Mouse (Mus musculus) hindbrain, embryonic 14.5 days (tissue): ENCODE measurements around the gene F8. TPM values are rescaled to one million over a fixed set of nuclear protein-coding genes. Genes with fewer than 3 reads are reported as not detected.
"Not testable (repeated sequence)": the region's sequence is repeated elsewhere in the genome, so short reads cannot be mapped to it uniquely, and the experiment has no call there.

ENCODE experiments used
- ATAC-seq: fragments of 200-750 bp; cut with Nextera tagmentation; 2 replicates; pipeline ENCODE4 v1.8.0; 2017; ENCODE audit warnings: moderate number of reproducible peaks, mild to moderate bottlenecking, moderate TSS enrichment, moderate library complexity; ENCODE audit not compliant: low FRiP score
- DNase-seq: peaks from one replicate; pipeline ENCODE4 v3.0.0-alpha.2; 2015; ENCODE audit warnings: low spot score
- H3K27ac ChIP-seq: fragments of 300-500 bp; sonication (generic); 2 replicates; pipeline ENCODE4 v1.5.1; 2014; ENCODE audit warnings: mild to moderate bottlenecking, moderate library complexity
- H3K27me3 ChIP-seq: fragments of 300-500 bp; sonication (generic); 2 replicates; pipeline ENCODE4 v1.6.1; 2014; ENCODE audit warnings: mild to moderate bottlenecking, low read length, mixed read lengths; ENCODE audit not compliant: control insufficient read depth, insufficient read depth
- H3K36me3 ChIP-seq: fragments of 300-500 bp; sonication (generic); replicated peaks from 2 replicates; pipeline ENCODE4 v1.6.1; 2014; ENCODE audit not compliant: control insufficient read depth, insufficient read depth
- H3K4me1 ChIP-seq: fragments of 300-500 bp; sonication (generic); replicated peaks from 2 replicates; pipeline ENCODE4 v1.6.1; 2014; ENCODE audit warnings: antibody characterized with exemption, low read length, mixed read lengths; ENCODE audit not compliant: control insufficient read depth, insufficient read depth
- H3K4me2 ChIP-seq: fragments of 300-500 bp; sonication (generic); replicated peaks from 2 replicates; pipeline ENCODE4 v1.6.1; 2014; ENCODE audit warnings: mild to moderate bottlenecking, moderate library complexity
- H3K4me3 ChIP-seq: fragments of 300-500 bp; sonication (generic); replicated peaks from 2 replicates; pipeline ENCODE4 v1.5.1; 2014; ENCODE audit warnings: mild to moderate bottlenecking, low read length
- H3K9ac ChIP-seq: fragments of 300-500 bp; sonication (generic); 2 replicates; pipeline ENCODE4 v1.6.1; 2014
- H3K9me3 ChIP-seq: fragments of 300-500 bp; sonication (generic); 2 replicates; pipeline ENCODE4 v1.6.1; 2016; ENCODE audit warnings: low read length; ENCODE audit not compliant: control insufficient read depth
- WGBS: fragments of 180-500 bp; shearing (Covaris S2); extraction: QIAGEN DNeasy Blood & Tissue Kit; methylation state at CpG from one replicate; pipeline ENCODE4 v1.1.7; 2014; 5-methylcytosine and 5-hydroxymethylcytosine counted together
- polyA plus RNA-seq: library from polyadenylated mRNA; unstranded; fragments of >200 nt; fragmentation: Nextera tagmentation; extraction: Ambion mirVana; gene quantifications from 2 replicates; pipeline ENCODE4 v1.2.1, GENCODE M21; 2014

Gene F8
- polyA plus RNA-seq, 1 experiment from 2014 or later, result 2.4 TPM

- 80% methylated on average over 2 of the region's 2 CpGs for WGBS
- DNase-seq, result no peak
- no peak for ATAC-seq
- no peak overlapping the region for H3K27ac ChIP-seq
- no peak overlapping the region for H3K4me2 ChIP-seq
- no peaks in the 10 kb centered on the region for H3K9me3 ChIP-seq
- no peak overlapping the region for H3K4me3 ChIP-seq
- H3K27me3 ChIP-seq, result no peaks in the 10 kb centered on the region
- H3K4me1 ChIP-seq, result no peaks in the 10 kb centered on the region
- no peaks in the 10 kb centered on the region for H3K36me3 ChIP-seq
- H3K9ac ChIP-seq, result no peak overlapping the region
Observed at GRCm38 (mm10) chrX:75150304-75150703, 232.1 kb downstream of the F8 start.

GRCm38 (mm10) chrX:75148414-75148813 lies 234.0 kb downstream of the F8 start:
- ATAC-seq (no peak), DNase-seq (no peak)
- no peak overlapping the region for H3K4me3 ChIP-seq
- H3K27ac ChIP-seq, result no peak overlapping the region
- H3K36me3 ChIP-seq, result no peaks in the 10 kb centered on the region
- no peaks in the 10 kb centered on the region for H3K27me3 ChIP-seq
- 86% methylated on average over 4 of the region's 4 CpGs for WGBS
- H3K9ac ChIP-seq, result no peak overlapping the region
- H3K4me2 ChIP-seq, result no peak overlapping the region
- H3K9me3 ChIP-seq, result no peaks in the 10 kb centered on the region
- no peaks in the 10 kb centered on the region for H3K4me1 ChIP-seq

GRCm38 (mm10) chrX:75143124-75143555 lies 239.3 kb downstream of the F8 start:
- not testable (repeated sequence) for H3K27ac ChIP-seq, DNase-seq, H3K4me1 ChIP-seq, H3K36me3 ChIP-seq, H3K9me3 ChIP-seq, H3K27me3 ChIP-seq
- peak overlapping the region; percentile 46; the same call in 1 of the 2 replicates for H3K9ac ChIP-seq
- H3K4me2 ChIP-seq, result peak overlapping the region; percentile 55
- peak overlapping the region; percentile 31 for H3K4me3 ChIP-seq
- 30% methylated on average over 21 of the region's 42 CpGs for WGBS
- ATAC-seq, result peak; percentile 31; the same call in 1 of the 2 replicates

- DNase-seq, result no peak
- Histone ChIP-seq H3K4me3 (no peak overlapping the region), H3K9me3 (no peaks in the 10 kb centered on the region), H3K4me2 (no peak overlapping the region), H3K9ac (no peak overlapping the region), H3K27me3 (no peaks in the 10 kb centered on the region), H3K4me1 (no peaks in the 10 kb centered on the region), H3K27ac (no peak overlapping the region), H3K36me3 (no peaks in the 10 kb centered on the region)
- no peak for ATAC-seq
- WGBS, result 87% methylated on average over 2 of the region's 2 CpGs
Observed at GRCm38 (mm10) chrX:75138182-75138581, 244.2 kb downstream of the F8 start.

GRCm38 (mm10) chrX:75137729-75138128 lies 244.7 kb downstream of the F8 start:
- no peak overlapping the region for H3K9ac ChIP-seq
- H3K9me3 ChIP-seq, result no peaks in the 10 kb centered on the region
- no peaks in the 10 kb centered on the region for H3K27me3 ChIP-seq
- no peak for ATAC-seq
- H3K4me2 ChIP-seq, result no peak overlapping the region
- WGBS, result 83% methylated on average over 2 of the region's 2 CpGs
- no peak overlapping the region for H3K4me3 ChIP-seq
- no peak overlapping the region for H3K27ac ChIP-seq
- no peaks in the 10 kb centered on the region for H3K36me3 ChIP-seq
- no peaks in the 10 kb centered on the region for H3K4me1 ChIP-seq
- no peak for DNase-seq

- no peak overlapping the region for H3K4me3 ChIP-seq
- H3K4me1 ChIP-seq, result no peaks in the 10 kb centered on the region
- no peaks in the 10 kb centered on the region for H3K9me3 ChIP-seq
- ATAC-seq, result no peak
- no peak overlapping the region for H3K4me2 ChIP-seq
- H3K9ac ChIP-seq, result no peak overlapping the region
- no peaks in the 10 kb centered on the region for H3K36me3 ChIP-seq
- no peak overlapping the region for H3K27ac ChIP-seq
- no peaks in the 10 kb centered on the region for H3K27me3 ChIP-seq
- no peak for DNase-seq
Observed at GRCm38 (mm10) chrX:75136938-75137337, 245.5 kb downstream of the F8 start.

GRCm38 (mm10) chrX:75130467-75131160 lies 251.8 kb downstream of the F8 start, which contains the start of gene Mpp1:
Gene Mpp1 (minus strand): TSS chrX:75131016.
- WGBS, result 12% methylated on average over 36 of the region's 36 CpGs

GRCm38 (mm10) chrX:75129474-75129873 lies 252.9 kb downstream of the F8 start:
- H3K4me3 ChIP-seq, result no peak overlapping the region
- H3K27ac ChIP-seq, result no peak overlapping the region
- H3K36me3 ChIP-seq, result no peaks in the 10 kb centered on the region
- no peaks in the 10 kb centered on the region for H3K9me3 ChIP-seq
- DNase-seq, result no peak
- no peak overlapping the region; the same call in 1 of the 2 replicates for H3K4me2 ChIP-seq
- WGBS, result 76% methylated on average over 2 of the region's 2 CpGs
- H3K27me3 ChIP-seq, result no peaks in the 10 kb centered on the region
- H3K4me1 ChIP-seq, result no peaks in the 10 kb centered on the region
- no peak for ATAC-seq
- no peak overlapping the region for H3K9ac ChIP-seq

More at GRCm38 (mm10) chrX:75130467-75131160, 251.8 kb downstream of the F8 start, which contains the start of gene Mpp1:
- Histone ChIP-seq H3K4me1 (no peaks in the 10 kb centered on the region), H3K9me3 (no peaks in the 10 kb centered on the region), H3K4me3 (peak within 1 kb of the TSS; percentile 48), H3K27me3 (no peaks in the 10 kb centered on the region), H3K4me2 (peak within 1 kb of the TSS; percentile 60), H3K9ac (peak within 1 kb of the TSS; percentile 62), H3K27ac (peak within 1 kb of the TSS; percentile 38; the same call in 1 of the 2 replicates), H3K36me3 (no peaks in the 10 kb centered on the region)
- DNase-seq, result peak; percentile 75
- peak; percentile 99 for ATAC-seq

- DNase-seq, result no peak
- no peaks in the 10 kb centered on the region for H3K4me1 ChIP-seq
- no peak for ATAC-seq
Observed at GRCm38 (mm10) chrX:75128333-75128980, 254.0 kb downstream of the F8 start.

More at GRCm38 (mm10) chrX:75128333-75128980, 254.0 kb downstream of the F8 start:
- Histone ChIP-seq H3K27ac (no peak overlapping the region), H3K36me3 (no peaks in the 10 kb centered on the region), H3K27me3 (no peaks in the 10 kb centered on the region), H3K9me3 (no peaks in the 10 kb centered on the region), H3K4me3 (no peak overlapping the region), H3K9ac (no peak overlapping the region), H3K4me2 (no peak overlapping the region)
